Mouse (Mus musculus) testis, adult 2 months (tissue): ENCODE data around the gene Des. TPM values are rescaled to one million over a fixed set of nuclear protein-coding genes. Genes with fewer than 3 reads are reported as not detected.

ENCODE experiments used
- H3K27ac ChIP-seq: fragments of 200-500 bp; 2 replicates; pipeline ENCODE4 v1.5.1; 2012; ENCODE audit warnings: low read depth, low read length; ENCODE audit not compliant: control insufficient read depth, insufficient read depth
- H3K27me3 ChIP-seq: fragments of 200-500 bp; 2 replicates; pipeline ENCODE4 v1.6.1; 2012; ENCODE audit warnings: mild to moderate bottlenecking, low read length, moderate library complexity; ENCODE audit not compliant: control insufficient read depth, insufficient read depth
- H3K36me3 ChIP-seq: fragments of 200-500 bp; 2 replicates; pipeline ENCODE4 v1.6.1; 2012; ENCODE audit warnings: mild to moderate bottlenecking, low read length; ENCODE audit not compliant: control insufficient read depth, insufficient read depth
- H3K4me1 ChIP-seq: fragments of 200-500 bp; 2 replicates; pipeline ENCODE4 v1.6.1; 2012; ENCODE audit warnings: low read length; ENCODE audit not compliant: control insufficient read depth, insufficient read depth
- H3K4me3 ChIP-seq: fragments of 200-500 bp; 2 replicates; pipeline ENCODE4 v1.5.1; 2012; ENCODE audit warnings: low read depth, mild to moderate bottlenecking, low read length, moderate library complexity, mixed read lengths; ENCODE audit not compliant: control insufficient read depth
- CTCF ChIP-seq: fragments of 200-500 bp; IDR thresholded peaks from 2 replicates; pipeline ENCODE4 v1.5.1; 2012; ENCODE audit warnings: low read depth, mild to moderate bottlenecking, inconsistent platforms, low read length, moderate library complexity; ENCODE audit not compliant: control insufficient read depth, insufficient read depth, insufficient replicate concordance
- POLR2A ChIP-seq: fragments of 200-500 bp; IDR thresholded peaks from 2 replicates; pipeline ENCODE4 v1.6.1; 2012; ENCODE audit warnings: low read depth, mild to moderate bottlenecking, inconsistent platforms, low read length, moderate library complexity; ENCODE audit not compliant: control insufficient read depth
- polyA plus RNA-seq: library from polyadenylated mRNA; depleted of rRNA; stranded (reverse); fragments of >200 nt; gene quantifications from 2 replicates; pipeline ENCODE4 v1.2.3, GENCODE M21; 2012; rRNA removed

Des gene
- polyA plus RNA-seq, 1 experiment, result 3.6 TPM

- Histone ChIP-seq H3K27me3 (no peaks in the 10 kb centered on the region), H3K4me3 (no peak overlapping the region), H3K4me1 (no peaks in the 10 kb centered on the region), H3K36me3 (no peaks in the 10 kb centered on the region), H3K27ac (no peak overlapping the region)
- TF ChIP-seq CTCF (no peak), POLR2A (no peak)
These were observed 52.1 kb downstream of the Des start for GRCm38 (mm10) chr1:75412196-75412595.

- Histone ChIP-seq H3K27me3 (no peaks in the 10 kb centered on the region), H3K4me1 (no peaks in the 10 kb centered on the region), H3K27ac (no peak overlapping the region), H3K36me3 (no peaks in the 10 kb centered on the region), H3K4me3 (no peak overlapping the region)
- TF ChIP-seq CTCF (peak; percentile 47; the same call in 1 of the 2 replicates), POLR2A (no peak)
These were observed 53.6 kb downstream of the Des start for GRCm38 (mm10) chr1:75413749-75414148.

Other genes with a start within 250 kb of the Des start
- gene Nhej1, start 235.1 kb upstream of the Des start, polyA plus RNA-seq, result 7.7 and 7.9 TPM in 2 replicates
- not detected in 2 replicates for gene Slc23a3, start 226.4 kb upstream of the Des start, polyA plus RNA-seq
- 43.5 and 44.3 TPM in 2 replicates for gene Cnppd1, start 217.6 kb upstream of the Des start, polyA plus RNA-seq
- gene Retreg2, start 217.6 kb upstream of the Des start, polyA plus RNA-seq, result 211 and 215 TPM in 2 replicates
- gene Zfand2b, start 191.7 kb upstream of the Des start, polyA plus RNA-seq, result 7.1 and 7.4 TPM in 2 replicates
- 34.2 and 36.6 TPM in 2 replicates for gene Abcb6, start 179.9 kb upstream of the Des start, polyA plus RNA-seq
- gene Ankzf1, start 168.2 kb upstream of the Des start, polyA plus RNA-seq, result 5.4 and 6.2 TPM in 2 replicates
- gene Atg9a, start 168.1 kb upstream of the Des start, polyA plus RNA-seq, result 529 TPM in 2 replicates
- 117 and 129 TPM in 2 replicates for gene Glb1l, start 149.5 kb upstream of the Des start, polyA plus RNA-seq
- 205 and 207 TPM in 2 replicates for gene Stk16, start 149.5 kb upstream of the Des start, polyA plus RNA-seq
- 163 and 204 TPM in 2 replicates for gene Tuba4a, start 140.5 kb upstream of the Des start, polyA plus RNA-seq
- 10.2 and 12.7 TPM in 2 replicates for gene A630095N17Rik, start 128.2 kb upstream of the Des start, polyA plus RNA-seq
- 298 and 299 TPM in 2 replicates for gene Dnajb2, start 123.9 kb upstream of the Des start, polyA plus RNA-seq
- gene Ptprn, start 95.8 kb upstream of the Des start, polyA plus RNA-seq, result 0.41 and 0.49 TPM in 2 replicates
- 0.20 TPM in 1 of 2 replicates, not detected in the other for gene Resp18, start 81.9 kb upstream of the Des start, polyA plus RNA-seq
- gene Dnpep, start 42.3 kb upstream of the Des start, polyA plus RNA-seq, result 158 and 175 TPM in 2 replicates
- gene Speg, start 15.0 kb downstream of the Des start, polyA plus RNA-seq, result 1.4 and 5.8 TPM in 2 replicates
- gene Gmppa, start 75.6 kb downstream of the Des start, polyA plus RNA-seq, result 96.2 and 98.2 TPM in 2 replicates
- 0.82 and 1.0 TPM in 2 replicates for gene Asic4, start 90.1 kb downstream of the Des start, polyA plus RNA-seq
- gene Chpf, start 119.0 kb downstream of the Des start, polyA plus RNA-seq, result 39.5 and 40.8 TPM in 2 replicates
- gene Tmem198, start 119.2 kb downstream of the Des start, polyA plus RNA-seq, result 7.2 and 8.9 TPM in 2 replicates
- gene Obsl1, start 146.1 kb downstream of the Des start, polyA plus RNA-seq, result 46.0 and 47.0 TPM in 2 replicates
- gene Inha, start 146.7 kb downstream of the Des start, polyA plus RNA-seq, result 160 and 210 TPM in 2 replicates
- gene Stk11ip, start 161.2 kb downstream of the Des start, polyA plus RNA-seq, result 22.4 and 24.2 TPM in 2 replicates
- gene Slc4a3, start 185.9 kb downstream of the Des start, polyA plus RNA-seq, result 19.2 and 20.6 TPM in 2 replicates